Mouse (Mus musculus) bone marrow macrophage, adult 2 months (primary cell): ENCODE data around the gene Msh2.

ENCODE experiments used
- CTCF ChIP-seq: IDR thresholded peaks from 2 replicates; pipeline ENCODE4 v1.5.1; 2012; ENCODE audit warnings: low read depth, mild to moderate bottlenecking, low read length, moderate library complexity
- POLR2A ChIP-seq: IDR thresholded peaks from 2 replicates; pipeline ENCODE4 v1.6.1; 2012; ENCODE audit warnings: mild to moderate bottlenecking, low read depth, low read length, borderline replicate concordance

DNA sequence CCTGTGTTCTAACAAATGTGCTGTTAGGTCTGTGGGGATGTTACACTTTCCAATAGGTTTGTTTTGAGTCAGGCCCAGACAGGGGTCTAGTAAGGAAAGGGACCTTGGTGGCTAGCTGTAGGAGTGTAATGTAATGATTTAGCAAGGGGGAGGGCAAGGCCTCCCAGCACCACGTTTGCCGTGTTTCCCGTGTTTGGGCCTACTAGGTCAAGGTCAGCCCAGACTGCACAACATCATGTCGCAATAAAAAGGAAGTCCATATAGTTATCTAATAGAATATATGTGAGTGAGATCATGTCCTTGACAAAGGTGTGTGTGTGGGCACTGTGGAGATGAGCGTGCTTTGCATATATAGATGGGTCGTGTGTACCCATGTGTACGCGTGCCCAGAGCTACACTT, 17.1 kb downstream of the Msh2 start:
- TF ChIP-seq CTCF (no peak), POLR2A (no peak)
